9 mouse cellular contexts compared by ENCODE assay signal in the genomic region with DNA sequence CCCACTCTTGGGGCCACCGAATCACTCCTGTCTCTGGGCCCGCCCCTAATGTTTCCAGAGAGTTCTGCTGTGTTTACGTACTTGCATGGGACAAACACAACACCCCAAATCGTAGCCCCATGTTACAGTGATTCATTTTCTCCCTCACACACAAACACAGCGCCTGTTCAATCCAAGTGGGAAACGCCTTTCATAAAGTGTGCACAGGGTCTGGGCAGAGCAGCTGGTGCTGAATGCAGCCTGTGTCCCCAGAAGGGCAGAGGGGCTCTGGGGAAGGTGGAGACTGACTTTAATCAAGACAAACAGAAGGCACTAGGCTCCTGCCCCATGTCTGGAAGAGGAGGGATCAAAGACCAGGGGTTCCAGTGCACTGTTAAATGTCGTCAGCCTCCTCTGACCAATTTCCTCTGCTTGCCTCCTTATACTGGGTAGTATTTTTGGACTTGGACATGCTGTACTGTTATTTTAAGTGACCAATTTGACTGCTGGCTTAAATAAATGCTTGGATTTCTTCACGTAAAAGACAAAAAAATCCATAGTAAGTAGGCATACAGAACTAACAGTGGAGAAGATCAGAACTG. TPM values are rescaled to one million over a fixed set of nuclear protein-coding genes. Genes with fewer than 3 reads are reported as not detected.
DNase-seq lines count a peak whose midpoint lies in the region; ATAC-seq and TF ChIP-seq lines count a peak whose summit lies in the region.
"Had no signal": no experiment of that assay in that cellular context is flagged by ENCODE, and none has a peak within 500 bp of the region (broad histone marks: within the 10 kb centered on the region; RNA-seq: fewer than 3 reads in every experiment).

No protein-coding gene starts in this region.

- TF ChIP-seq POLR2A in lung, adult 2 months (IDR thresholded peaks at IDR 0.05; ENCODE audit: borderline replicate concordance, extremely low read depth, low read depth, low read length): no peak

- H3K4me3 ChIP-seq in lung, postnatal 0 days (ENCODE audit: low read depth, low read length): 0 out of 2 replicates have a peak overlapping the region, but pooled peaks have one; percentile 31
- H3K4me3 ChIP-seq in lung, adult 2 months (replicated peaks; ENCODE audit: extremely low read depth, low read depth, low read length): no peak overlapping the region
- H3K4me3 ChIP-seq in intestine, embryonic 15.5 days (replicated peaks): 0 out of 2 replicates have a peak overlapping the region, but pooled peaks have one; percentile 2
- 0 out of 2 replicates have a peak overlapping the region, but pooled peaks have one; percentile 26 for H3K4me3 ChIP-seq in stomach, embryonic 15.5 days (replicated peaks)

- WGBS in lung, postnatal 0 days: 29% methylated on average over 8 of the region's 8 CpGs
- WGBS in lung, adult 2 months: 42% methylated on average over 8 of the region's 8 CpGs
- WGBS in intestine, embryonic 15.5 days: 42% methylated on average over 8 of the region's 8 CpGs
- WGBS in stomach, embryonic 15.5 days: 39% methylated on average over 8 of the region's 8 CpGs

- H3K9ac ChIP-seq in lung, postnatal 0 days (replicated peaks; ENCODE audit: low read depth): peak overlapping the region; percentile 39; the same call in 1 of the 2 replicates
- 0 out of 2 replicates have a peak overlapping the region, but pooled peaks have one; percentile 6 for H3K9ac ChIP-seq in intestine, embryonic 15.5 days
- H3K9ac ChIP-seq in stomach, embryonic 15.5 days: no peak overlapping the region

- 0 out of 2 replicates have a peak, but pooled peaks have one; percentile 18 for TF ChIP-seq EP300 in lung, postnatal 0 days (IDR thresholded peaks at IDR 0.05)

- peak; percentile 52 for ATAC-seq in lung, postnatal 0 days
- ATAC-seq in intestine, embryonic 15.5 days: peak; percentile 25; the same call in 1 of the 2 replicates
- no peak; the same call in 1 of the 2 replicates for ATAC-seq in stomach, embryonic 15.5 days (ENCODE audit: insufficient read depth, low FRiP score, low read depth)

- no peak for TF ChIP-seq CTCF in lung, postnatal 0 days (IDR thresholded peaks at IDR 0.05)
- no peak for TF ChIP-seq CTCF in lung, adult 2 months (IDR thresholded peaks at IDR 0.05; ENCODE audit: insufficient read depth, low read length)

- H3K36me3 ChIP-seq in lung, postnatal 0 days (ENCODE audit: insufficient read depth, low read length): no peaks in the 10 kb centered on the region
- no peaks in the 10 kb centered on the region for H3K36me3 ChIP-seq in intestine, embryonic 15.5 days
- H3K36me3 ChIP-seq in stomach, embryonic 15.5 days: no peaks in the 10 kb centered on the region

- peak; percentile 33 for DNase-seq in embryo, embryonic 10.5 days (ENCODE audit: low spot score)
- no peak for DNase-seq in embryo, embryonic 11 days
- DNase-seq in lung, postnatal 0 days (ENCODE audit: low spot score): peak; percentile 61
- DNase-seq in lung, adult 2 months: no peak
- DNase-seq in testis, postnatal 10 days (ENCODE audit: low spot score): no peak
- no peak for DNase-seq in ovary, postnatal 10 days (ENCODE audit: low spot score)

- no peaks in the 10 kb centered on the region for H3K4me1 ChIP-seq in lung, postnatal 0 days (ENCODE audit: insufficient read depth, low read depth, low read length)
- H3K4me1 ChIP-seq in lung, adult 2 months (ENCODE audit: control insufficient read depth, insufficient read depth, low read length): no peaks in the 10 kb centered on the region
- no peaks in the 10 kb centered on the region for H3K4me1 ChIP-seq in intestine, embryonic 15.5 days (replicated peaks)
- peaks cover 16% of the 10 kb centered on the region; the same call in 1 of the 2 replicates for H3K4me1 ChIP-seq in stomach, embryonic 15.5 days

- H3K27me3 ChIP-seq in lung, postnatal 0 days (replicated peaks; ENCODE audit: insufficient read depth, low read length): no peaks in the 10 kb centered on the region
- no peaks in the 10 kb centered on the region for H3K27me3 ChIP-seq in intestine, embryonic 15.5 days (replicated peaks)
- H3K27me3 ChIP-seq in stomach, embryonic 15.5 days (replicated peaks): no peaks in the 10 kb centered on the region

- H3K27ac ChIP-seq in lung, postnatal 0 days (ENCODE audit: low read length): peak overlapping the region; percentile 89
- peak overlapping the region; percentile 66 for H3K27ac ChIP-seq in intestine, embryonic 15.5 days
- H3K27ac ChIP-seq in stomach, embryonic 15.5 days: peak overlapping the region; percentile 81
- H3K27ac ChIP-seq: layer of hippocampus, adult 2 months had no signal

- no peaks in the 10 kb centered on the region for H3K9me3 ChIP-seq in lung, postnatal 0 days (ENCODE audit: low read length)
- H3K9me3 ChIP-seq in intestine, embryonic 15.5 days: no peaks in the 10 kb centered on the region
- no peaks in the 10 kb centered on the region for H3K9me3 ChIP-seq in stomach, embryonic 15.5 days

- H3K4me2 ChIP-seq in lung, postnatal 0 days (replicated peaks; ENCODE audit: low read depth, low read length): peak overlapping the region; percentile 48
- peak overlapping the region; percentile 46 for H3K4me2 ChIP-seq in intestine, embryonic 15.5 days (replicated peaks)
- peak overlapping the region; percentile 41 for H3K4me2 ChIP-seq in stomach, embryonic 15.5 days

RNA-seq across cellular contexts. Expression of gene Il16, which starts 0.7 kb away (rescaled TPM):
- polyA plus RNA-seq in lung, postnatal 0 days (2015; fragmentation: Nextera tagmentation; extraction: Ambion mirVana): 7.9 and 8.0 TPM in 2 replicates
- polyA plus RNA-seq in lung, adult 2 months (2012; rRNA removed): 12.0 and 15.7 TPM in 2 replicates
- polyA plus RNA-seq in intestine, embryonic 15.5 days (2015; fragmentation: Nextera tagmentation; extraction: Ambion mirVana): 3.9 and 4.5 TPM in 2 replicates
- 5.5 and 5.7 TPM in 2 replicates for polyA plus RNA-seq in stomach, embryonic 15.5 days (2015; fragmentation: Nextera tagmentation; extraction: Ambion mirVana)

RNA-seq across cellular contexts. Expression of gene Cfap161, which starts 48.5 kb away (rescaled TPM):
- polyA plus RNA-seq in lung, postnatal 0 days (2015; fragmentation: Nextera tagmentation; extraction: Ambion mirVana): 6.8 and 10.4 TPM in 2 replicates
- 2.3 and 3.3 TPM in 2 replicates for polyA plus RNA-seq in lung, adult 2 months (2012; rRNA removed)
- polyA plus RNA-seq in intestine, embryonic 15.5 days (2015; fragmentation: Nextera tagmentation; extraction: Ambion mirVana): 0.13 TPM in 1 of 2 replicates, not detected in the other
- 0.32 TPM in 1 of 2 replicates, not detected in the other for polyA plus RNA-seq in stomach, embryonic 15.5 days (2015; fragmentation: Nextera tagmentation; extraction: Ambion mirVana)

Comparison
In these comparisons a context has a peak if more than half of its experiments do, and no peak if none do; other contexts are left out.
1. DNase-seq: peak in embryo, embryonic 10.5 days (single experiment) and lung, postnatal 0 days (single experiment); none in embryo, embryonic 11 days (single experiment), lung, adult 2 months (single experiment), testis, postnatal 10 days (single experiment) and ovary, postnatal 10 days (single experiment).
2. Peak in every context shown above with its lines, with median percentiles within 50 percentile points of each other: H3K27ac ChIP-seq and H3K4me2 ChIP-seq.